Mouse (Mus musculus): ENCODE measurements around the gene Zbtb37.

DNA sequence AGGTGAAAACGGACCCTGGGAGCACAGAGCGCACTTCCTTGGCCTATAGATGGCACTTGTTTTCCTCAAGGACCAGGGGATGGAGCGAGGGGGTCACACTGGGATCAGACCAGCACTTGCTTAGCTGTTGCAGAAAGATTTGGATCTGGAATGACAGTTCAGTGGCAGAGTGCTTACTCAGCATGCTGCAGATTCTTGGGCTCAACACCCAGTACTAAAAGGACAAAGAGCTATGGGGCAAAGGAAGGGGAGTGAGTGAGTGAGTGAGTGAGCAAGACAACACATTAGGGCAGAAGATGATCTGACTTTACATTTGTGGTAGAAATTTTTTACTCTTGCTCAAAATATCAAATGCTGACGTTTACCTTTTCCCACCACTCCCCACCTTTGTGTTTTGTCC is 29.7 kb downstream of the Zbtb37 start:
- TF ChIP-seq CTCF (IDR thresholded peaks at IDR 0.05; ENCODE audit: control insufficient read depth, insufficient read depth, insufficient read length) (no peak), MAX (IDR thresholded peaks at IDR 0.05) (no peak), FOSL1 (IDR thresholded peaks at IDR 0.05; ENCODE audit: insufficient read depth, low read length, poor library complexity, severe bottlenecking) (no peak), MYOD1 (IDR thresholded peaks at IDR 0.05; ENCODE audit: control insufficient read depth, insufficient read length, low read depth) (no peak), CEBPB (IDR thresholded peaks at IDR 0.05; ENCODE audit: low read depth) (no peak)

Measured in C2C12 (cell line).